Mouse (Mus musculus) stomach, embryonic 14.5 days (tissue): ENCODE measurements around the gene Tcp11l2. TPM values are rescaled to one million over a fixed set of nuclear protein-coding genes. Genes with fewer than 3 reads are reported as not detected.

Experiments used
- ATAC-seq: fragments of 200-750 bp; cut with Nextera tagmentation; 2 replicates; pipeline ENCODE4 v1.8.0; 2017; ENCODE audit warnings: low read depth, moderate TSS enrichment; ENCODE audit not compliant: insufficient number of reproducible peaks, insufficient read depth, low FRiP score
- H3K27ac ChIP-seq: fragments of 300-500 bp; sonication (generic); 2 replicates; pipeline ENCODE4 v1.5.1; 2014; ENCODE audit warnings: mild to moderate bottlenecking, low read length, moderate library complexity, mixed read lengths
- H3K27me3 ChIP-seq: fragments of 300-500 bp; sonication (generic); 2 replicates; pipeline ENCODE4 v1.6.1; 2014; ENCODE audit warnings: low read length, control low read depth, mixed read lengths; ENCODE audit not compliant: control insufficient read depth, insufficient read depth
- H3K36me3 ChIP-seq: fragments of 300-500 bp; sonication (generic); 2 replicates; pipeline ENCODE4 v1.6.1; 2014; ENCODE audit warnings: mild to moderate bottlenecking, control low read depth, low read length, moderate library complexity, mixed read lengths; ENCODE audit not compliant: control insufficient read depth, insufficient read depth
- H3K4me1 ChIP-seq: fragments of 300-500 bp; sonication (generic); 2 replicates; pipeline ENCODE4 v1.6.1; 2014; ENCODE audit warnings: low read length, control low read depth, mixed read lengths; ENCODE audit not compliant: control insufficient read depth, insufficient read depth
- H3K4me2 ChIP-seq: fragments of 300-500 bp; sonication (generic); replicated peaks from 2 replicates; pipeline ENCODE4 v1.6.1; 2014; ENCODE audit warnings: low read depth, low read length, control low read depth
- H3K4me3 ChIP-seq: fragments of 300-500 bp; sonication (generic); 2 replicates; pipeline ENCODE4 v1.5.1; 2014; ENCODE audit warnings: low read depth, low read length, control low read depth
- H3K9ac ChIP-seq: fragments of 300-500 bp; sonication (generic); replicated peaks from 2 replicates; pipeline ENCODE4 v1.6.1; 2014; ENCODE audit warnings: low read depth, mild to moderate bottlenecking, control low read depth, low read length, moderate library complexity, mixed read lengths
- H3K9me3 ChIP-seq: fragments of 300-500 bp; sonication (generic); 2 replicates; pipeline ENCODE4 v1.6.1; 2016; ENCODE audit warnings: low read depth, low read length, control low read depth; ENCODE audit not compliant: control insufficient read depth
- WGBS: fragments of 180-500 bp; shearing (Covaris S2); extraction: QIAGEN DNeasy Blood & Tissue Kit; methylation state at CpG from one replicate; pipeline ENCODE4 v1.1.7; 2014; 5-methylcytosine and 5-hydroxymethylcytosine counted together
- polyA plus RNA-seq: library from polyadenylated mRNA; unstranded; fragments of >200 nt; fragmentation: Nextera tagmentation; extraction: Ambion mirVana; gene quantifications from 2 replicates; pipeline ENCODE4 v1.2.1, GENCODE M21; 2014

Gene Tcp11l2
- polyA plus RNA-seq, 1 experiment from 2014 or later = 14.9 TPM

GRCm38 (mm10) chr10:84641576-84641975 lies 65.2 kb downstream of the Tcp11l2 start:
- Histone ChIP-seq H3K9me3 (no peaks in the 10 kb centered on the region), H3K36me3 (no peaks in the 10 kb centered on the region; the same call in 1 of the 2 replicates), H3K4me3 (no peak overlapping the region), H3K4me1 (no peaks in the 10 kb centered on the region), H3K27me3 (no peaks in the 10 kb centered on the region), H3K27ac (no peak overlapping the region), H3K4me2 (no peak overlapping the region), H3K9ac (no peak overlapping the region)
- 66% methylated on average over 2 of the region's 2 CpGs for WGBS
- ATAC-seq = no peak

DNA sequence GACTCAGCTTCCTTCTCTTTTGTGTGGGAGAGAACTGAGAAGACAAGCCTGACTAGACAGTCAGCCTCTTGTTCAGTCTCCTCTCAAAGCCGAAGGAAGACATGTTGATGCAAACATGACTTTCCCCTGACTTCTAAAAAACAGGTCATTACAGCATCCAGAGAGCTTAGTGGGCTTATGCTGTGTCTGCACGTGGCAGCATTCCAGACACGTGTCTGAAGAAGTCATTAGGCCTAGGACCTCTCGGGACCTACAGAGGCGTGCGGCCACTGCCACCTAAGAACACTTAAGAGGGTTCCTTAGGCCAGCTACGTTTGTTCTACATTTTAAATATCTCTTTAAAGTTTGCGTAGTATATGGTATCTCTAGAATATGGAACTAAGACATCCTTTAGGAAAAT lies 69.5 kb downstream of the Tcp11l2 start:
- Histone ChIP-seq H3K4me2 (no peak overlapping the region), H3K27me3 (no peaks in the 10 kb centered on the region), H3K4me1 (no peaks in the 10 kb centered on the region), H3K27ac (no peak overlapping the region), H3K9me3 (no peaks in the 10 kb centered on the region), H3K36me3 (peaks cover 8% of the 10 kb centered on the region; the same call in 1 of the 2 replicates), H3K4me3 (no peak overlapping the region), H3K9ac (no peak overlapping the region)
- no peak for ATAC-seq
- WGBS = 82% methylated on average over 8 of the region's 8 CpGs

GRCm38 (mm10) chr10:84646506-84647102 lies 70.2 kb downstream of the Tcp11l2 start:
- no peak overlapping the region for H3K4me2 ChIP-seq
- WGBS = 90% methylated on average over 12 of the region's 12 CpGs
- H3K27me3 ChIP-seq = no peaks in the 10 kb centered on the region
- no peak for ATAC-seq
- no peaks in the 10 kb centered on the region for H3K4me1 ChIP-seq
- H3K4me3 ChIP-seq = no peak overlapping the region
- H3K27ac ChIP-seq = no peak overlapping the region
- no peak overlapping the region for H3K9ac ChIP-seq
- peaks cover 8% of the 10 kb centered on the region for H3K36me3 ChIP-seq
- no peaks in the 10 kb centered on the region for H3K9me3 ChIP-seq

- Histone ChIP-seq H3K4me3 (no peak overlapping the region), H3K4me2 (no peak overlapping the region), H3K27me3 (no peaks in the 10 kb centered on the region), H3K4me1 (no peaks in the 10 kb centered on the region), H3K9me3 (no peaks in the 10 kb centered on the region), H3K9ac (no peak overlapping the region), H3K36me3 (peaks cover 8% of the 10 kb centered on the region), H3K27ac (no peak overlapping the region)
- ATAC-seq = no peak
- WGBS = 84% methylated on average over 5 of the region's 5 CpGs
Measured at GRCm38 (mm10) chr10:84647264-84647663, 70.8 kb downstream of the Tcp11l2 start.

- Histone ChIP-seq H3K9me3 (no peaks in the 10 kb centered on the region), H3K4me3 (no peak overlapping the region), H3K27ac (no peak overlapping the region), H3K9ac (no peak overlapping the region), H3K4me1 (no peaks in the 10 kb centered on the region), H3K4me2 (no peak overlapping the region), H3K36me3 (peaks cover 8% of the 10 kb centered on the region), H3K27me3 (no peaks in the 10 kb centered on the region)
- WGBS = 79% methylated on average over 4 of the region's 4 CpGs
- no peak for ATAC-seq
Measured at GRCm38 (mm10) chr10:84648911-84649310, 72.5 kb downstream of the Tcp11l2 start.

GRCm38 (mm10) chr10:84654029-84654428 lies 77.6 kb downstream of the Tcp11l2 start:
- Histone ChIP-seq H3K9ac (no peak overlapping the region), H3K27me3 (no peaks in the 10 kb centered on the region), H3K27ac (no peak overlapping the region), H3K4me2 (no peak overlapping the region), H3K9me3 (no peaks in the 10 kb centered on the region), H3K4me3 (no peak overlapping the region), H3K36me3 (peaks cover 4% of the 10 kb centered on the region), H3K4me1 (no peaks in the 10 kb centered on the region)
- 76% methylated on average over 4 of the region's 4 CpGs for WGBS
- ATAC-seq = no peak

DNA sequence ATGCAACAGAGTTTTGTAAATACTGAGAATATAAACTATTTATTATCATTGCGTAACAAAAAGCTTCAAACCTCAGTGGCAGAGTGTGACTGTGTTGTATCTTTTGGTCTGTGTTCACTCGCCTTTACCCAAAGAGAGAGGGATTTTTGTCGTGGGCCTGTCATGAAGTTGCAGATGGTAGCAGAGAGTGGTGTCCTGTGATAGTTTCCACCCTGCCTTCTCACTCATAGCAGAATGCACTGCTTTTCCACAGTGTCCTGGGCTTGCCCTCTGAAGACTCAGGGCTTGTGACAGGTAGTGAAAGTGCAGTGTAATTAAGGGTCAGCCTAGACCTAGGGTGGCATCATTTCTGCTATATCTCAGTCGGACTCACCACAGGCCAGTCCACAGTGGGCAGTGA lies 78.3 kb downstream of the Tcp11l2 start:
- no peak for ATAC-seq
- Histone ChIP-seq H3K4me2 (no peak overlapping the region), H3K9me3 (no peaks in the 10 kb centered on the region), H3K4me3 (no peak overlapping the region), H3K27me3 (no peaks in the 10 kb centered on the region), H3K27ac (no peak overlapping the region), H3K36me3 (no peaks in the 10 kb centered on the region; the same call in 1 of the 2 replicates), H3K9ac (no peak overlapping the region), H3K4me1 (no peaks in the 10 kb centered on the region)
- WGBS = 88% methylated on average over 4 of the region's 4 CpGs

DNA sequence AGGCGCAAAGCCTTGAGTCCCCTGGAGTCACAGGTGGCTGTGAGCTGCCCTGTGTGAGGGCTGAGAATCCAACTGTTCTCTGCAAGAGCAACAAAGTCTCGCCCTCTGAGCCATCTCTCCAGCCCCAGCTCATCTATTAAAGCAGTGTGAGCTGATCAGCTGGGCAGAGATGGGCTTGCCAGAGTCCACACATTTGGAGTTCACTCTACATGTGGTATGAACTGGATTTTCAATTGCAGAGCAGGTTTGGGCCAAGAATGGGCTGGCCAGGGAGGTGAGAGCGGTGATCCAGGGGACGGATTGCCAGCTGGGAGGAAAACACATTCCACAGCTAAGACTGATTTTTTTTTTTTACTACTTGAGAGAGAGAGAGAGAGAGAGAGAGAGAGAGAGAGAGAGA lies 80.2 kb downstream of the Tcp11l2 start:
- H3K9ac ChIP-seq = no peak overlapping the region
- WGBS = 79% methylated on average over 4 of the region's 4 CpGs
- no peaks in the 10 kb centered on the region for H3K4me1 ChIP-seq
- H3K36me3 ChIP-seq = peaks cover 2% of the 10 kb centered on the region; the same call in 1 of the 2 replicates
- no peak overlapping the region for H3K4me2 ChIP-seq
- no peaks in the 10 kb centered on the region; the same call in 1 of the 2 replicates for H3K9me3 ChIP-seq
- H3K4me3 ChIP-seq = no peak overlapping the region
- H3K27ac ChIP-seq = no peak overlapping the region
- no peak for ATAC-seq
- no peaks in the 10 kb centered on the region for H3K27me3 ChIP-seq
